Comparison of ENCODE assay signal across 8 mouse cellular contexts in the genomic region with DNA sequence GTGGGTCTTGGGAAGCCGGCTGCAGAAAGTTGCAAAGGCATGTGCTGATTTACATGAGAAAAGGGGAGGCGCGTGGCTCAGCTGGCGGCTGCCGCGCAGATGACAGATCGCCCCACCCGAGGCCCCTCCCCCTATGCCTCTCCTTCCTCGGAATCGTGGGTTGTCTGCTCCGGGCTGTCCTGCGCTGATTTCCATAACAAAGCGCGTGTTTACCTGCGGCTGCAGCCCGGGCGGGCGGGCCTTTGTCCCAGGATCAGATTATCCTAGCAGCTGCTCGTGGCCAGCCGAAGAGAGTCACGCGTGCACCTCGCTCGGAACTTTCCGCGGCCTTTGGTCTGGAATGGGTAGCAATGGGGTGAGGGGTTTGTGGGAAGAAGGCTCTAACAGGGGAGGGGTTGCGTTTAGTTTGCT. TPM values are rescaled to one million over a fixed set of nuclear protein-coding genes. Genes with fewer than 3 reads are reported as not detected.
A peak's percentile ranks its signal among the peaks of the same experiment; 100 is the strongest.
DNase-seq lines count a peak whose midpoint lies in the region; ATAC-seq and TF ChIP-seq lines count a peak whose summit lies in the region.

No protein-coding gene starts in this region.

- no peaks in the 10 kb centered on the region for H3K9me3 ChIP-seq in forebrain, embryonic 10.5 days
- no peaks in the 10 kb centered on the region for H3K9me3 ChIP-seq in hindbrain, postnatal 0 days (ENCODE audit: low read length)
- H3K9me3 ChIP-seq in midbrain, embryonic 15.5 days: no peaks in the 10 kb centered on the region

- peak overlapping the region; percentile 94 for H3K4me2 ChIP-seq in hindbrain, postnatal 0 days (ENCODE audit: low read depth, low read length)
- peak overlapping the region; percentile 92 for H3K4me2 ChIP-seq in midbrain, embryonic 15.5 days

- H3K36me3 ChIP-seq in forebrain, embryonic 10.5 days (replicated peaks): no peaks in the 10 kb centered on the region
- no peaks in the 10 kb centered on the region for H3K36me3 ChIP-seq in hindbrain, postnatal 0 days (ENCODE audit: insufficient read depth, low read length)
- no peaks in the 10 kb centered on the region for H3K36me3 ChIP-seq in midbrain, embryonic 15.5 days (replicated peaks)

- no peaks in the 10 kb centered on the region for H3K4me1 ChIP-seq in cerebellum, adult 2 months (ENCODE audit: control insufficient read depth, insufficient read depth, low read length)
- peaks cover 76% of the 10 kb centered on the region for H3K4me1 ChIP-seq in forebrain, embryonic 10.5 days
- H3K4me1 ChIP-seq in hindbrain, postnatal 0 days (ENCODE audit: insufficient read depth, low read length): peaks cover 15% of the 10 kb centered on the region
- peaks cover 42% of the 10 kb centered on the region for H3K4me1 ChIP-seq in midbrain, embryonic 15.5 days

- 1% methylated on average over 27 of the region's 27 CpGs for whole genome bisulfite sequencing in cerebellum, adult 2 months
- under 1% methylated on average over 27 of the region's 27 CpGs for WGBS in forebrain, embryonic 10.5 days
- under 1% methylated on average over 27 of the region's 27 CpGs for WGBS in hindbrain, postnatal 0 days
- WGBS in midbrain, embryonic 15.5 days: 0% methylated on average over 27 of the region's 27 CpGs

- peak; percentile 15; the same call in 1 of the 2 replicates for ATAC-seq in hindbrain, postnatal 0 days
- ATAC-seq in midbrain, embryonic 15.5 days (replicated peaks): peak; percentile 22; the same call in 1 of the 2 replicates

- no peak for TF ChIP-seq CTCF in cerebellum, adult 2 months (IDR thresholded peaks at IDR 0.05; ENCODE audit: borderline replicate concordance, insufficient read depth, low read depth, low read length)
- no peak for TF ChIP-seq CTCF in hindbrain, postnatal 0 days (IDR thresholded peaks at IDR 0.05; ENCODE audit: low read depth)

- no peak for DNase-seq in cerebellum, adult 2 months
- no peak for DNase-seq in cerebellum, adult 8-10 months
- DNase-seq in R1 (ENCODE audit: low read depth, low spot score) (peak; percentile 96), liver (peak; percentile 46)
- DNase-seq in forebrain, embryonic 10.5 days (ENCODE audit: extremely low spot score, low spot score): peak; percentile 83
- DNase-seq in hindbrain, postnatal 0 days (ENCODE audit: low spot score): peak; percentile 58
- peak; percentile 22 to 56 for DNase-seq in urinary bladder, postnatal 36 days (ENCODE audit: low spot score in 2 of 2)

- peak overlapping the region; percentile 23 for H3K4me3 ChIP-seq in cerebellum, adult 2 months (replicated peaks; ENCODE audit: insufficient read depth, low read depth, low read length)
- peak overlapping the region; percentile 88 for H3K4me3 ChIP-seq in forebrain, embryonic 10.5 days
- peak overlapping the region; percentile 44 for H3K4me3 ChIP-seq in hindbrain, postnatal 0 days (ENCODE audit: low read length)
- peak overlapping the region; percentile 47 for H3K4me3 ChIP-seq in midbrain, embryonic 15.5 days

- H3K27me3 ChIP-seq in cerebellum, adult 2 months (ENCODE audit: control insufficient read depth, insufficient read depth, low read length): peaks cover 2% of the 10 kb centered on the region; the same call in 1 of the 2 replicates
- peaks cover 77% of the 10 kb centered on the region for H3K27me3 ChIP-seq in forebrain, embryonic 10.5 days (ENCODE audit: poor library complexity, severe bottlenecking)
- H3K27me3 ChIP-seq in hindbrain, postnatal 0 days (ENCODE audit: insufficient read depth, low read length): no peaks in the 10 kb centered on the region
- peaks cover 5% of the 10 kb centered on the region; the same call in 1 of the 2 replicates for H3K27me3 ChIP-seq in midbrain, embryonic 15.5 days (replicated peaks)

- no peak overlapping the region for H3K27ac ChIP-seq in cerebellum, adult 2 months (ENCODE audit: insufficient read depth, low read length)
- peak overlapping the region; percentile 95 for H3K27ac ChIP-seq in forebrain, embryonic 10.5 days
- no peak overlapping the region for H3K27ac ChIP-seq in hindbrain, postnatal 0 days
- peak overlapping the region; percentile 19; the same call in 1 of the 2 replicates for H3K27ac ChIP-seq in midbrain, embryonic 15.5 days

- no peak for TF ChIP-seq POLR2A in cerebellum, adult 2 months (IDR thresholded peaks at IDR 0.05; ENCODE audit: borderline replicate concordance, insufficient read depth, low read length)

- peak overlapping the region; percentile 31 for H3K9ac ChIP-seq in hindbrain, postnatal 0 days (replicated peaks; ENCODE audit: low read length)
- peak overlapping the region; percentile 44 for H3K9ac ChIP-seq in midbrain, embryonic 15.5 days

RNA-seq across cellular contexts. Expression of gene Dll1, which starts 4.0 kb away (rescaled TPM):
- polyA plus RNA-seq in cerebellum, adult 2 months (2012; rRNA removed): 5.2 and 6.2 TPM in 2 replicates
- 53.3 and 56.3 TPM in 2 replicates for polyA plus RNA-seq in forebrain, embryonic 10.5 days (2016; fragmentation: Nextera tagmentation; extraction: Ambion mirVana)
- total RNA-seq in hindbrain, postnatal 0 days (2014; rRNA removed): 34.3 and 44.2 TPM in 2 replicates
- polyA plus RNA-seq in hindbrain, postnatal 0 days (2015; fragmentation: Nextera tagmentation; extraction: Ambion mirVana): 10.1 and 10.9 TPM in 2 replicates
- polyA plus RNA-seq in midbrain, embryonic 15.5 days (2015; fragmentation: Nextera tagmentation; extraction: Ambion mirVana): 20.5 and 24.0 TPM in 2 replicates

RNA-seq across cellular contexts. Expression of gene Fam120b, which starts 15.4 kb away (rescaled TPM):
- polyA plus RNA-seq in cerebellum, adult 2 months (2012; rRNA removed): 33.8 TPM in 2 replicates
- 26.4 and 28.5 TPM in 2 replicates for polyA plus RNA-seq in forebrain, embryonic 10.5 days (2016; fragmentation: Nextera tagmentation; extraction: Ambion mirVana)
- 36.8 and 40.8 TPM in 2 replicates for total RNA-seq in hindbrain, postnatal 0 days (2014; rRNA removed)
- polyA plus RNA-seq in hindbrain, postnatal 0 days (2015; fragmentation: Nextera tagmentation; extraction: Ambion mirVana): 29.4 and 31.7 TPM in 2 replicates
- polyA plus RNA-seq in midbrain, embryonic 15.5 days (2015; fragmentation: Nextera tagmentation; extraction: Ambion mirVana): 47.2 and 50.8 TPM in 2 replicates

Comparison
In these comparisons a context has a peak if more than half of its experiments do, and no peak if none do; other contexts are left out.
1. DNase-seq: peak in R1 (single experiment), forebrain, embryonic 10.5 days (single experiment), hindbrain, postnatal 0 days (single experiment), liver (single experiment) and urinary bladder, postnatal 36 days (2 of 2); none in cerebellum, adult 2 months (0 of 2) and cerebellum, adult 8-10 months (single experiment).
2. H3K27ac ChIP-seq: peak in forebrain, embryonic 10.5 days (single experiment) and midbrain, embryonic 15.5 days (single experiment); none in cerebellum, adult 2 months (single experiment) and hindbrain, postnatal 0 days (single experiment).
3. H3K4me3 ChIP-seq: peak in every context shown above with its lines; median percentile 88 in forebrain, embryonic 10.5 days; 47 in midbrain, embryonic 15.5 days; 44 in hindbrain, postnatal 0 days; 23 in cerebellum, adult 2 months.